Mouse (Mus musculus): ENCODE results near the gene Tiam1. TPM values are rescaled to one million over a fixed set of nuclear protein-coding genes. Genes with fewer than 3 reads are reported as not detected.
A peak's percentile ranks its signal among the peaks of the same experiment; 100 is the strongest.

Tiam1 gene
- polyA plus RNA-seq, 1 experiment from 2014 or later = 21.9 TPM

- H3K4me3 ChIP-seq = no peak overlapping the region
- H3K36me3 ChIP-seq = peaks cover 32% of the 10 kb centered on the region
- no peaks in the 10 kb centered on the region for H3K9me3 ChIP-seq
- no peak overlapping the region for H3K27ac ChIP-seq (replicated peaks)
- H3K27me3 ChIP-seq = no peaks in the 10 kb centered on the region
- H3K4me1 ChIP-seq (replicated peaks) = peaks cover 12% of the 10 kb centered on the region; the same call in 1 of the 2 replicates
- ATAC-seq (ENCODE audit: low read depth) = no peak
- no peak overlapping the region for H3K9ac ChIP-seq
- no peak overlapping the region for H3K4me2 ChIP-seq
- 94% methylated on average over 6 of the region's 6 CpGs for WGBS
Observed at GRCm38 (mm10) chr16:89810398-89810797, 333.2 kb downstream of the Tiam1 start.

GRCm38 (mm10) chr16:89808168-89808567, 335.4 kb downstream of the Tiam1 start:
- Histone ChIP-seq H3K27me3 (no peaks in the 10 kb centered on the region), H3K36me3 (peaks cover 52% of the 10 kb centered on the region), H3K4me3 (no peak overlapping the region), H3K4me1 (replicated peaks) (no peaks in the 10 kb centered on the region), H3K27ac (replicated peaks) (no peak overlapping the region), H3K9ac (no peak overlapping the region), H3K4me2 (no peak overlapping the region), H3K9me3 (no peaks in the 10 kb centered on the region)
- 91% methylated on average over 13 of the region's 13 CpGs for WGBS
- ATAC-seq (ENCODE audit: low read depth) = no peak

GRCm38 (mm10) chr16:89805946-89806345, 337.6 kb downstream of the Tiam1 start:
- Histone ChIP-seq H3K9ac (no peak overlapping the region), H3K36me3 (peaks cover 46% of the 10 kb centered on the region), H3K4me2 (no peak overlapping the region), H3K4me3 (no peak overlapping the region), H3K27ac (replicated peaks) (no peak overlapping the region), H3K4me1 (replicated peaks) (no peaks in the 10 kb centered on the region), H3K27me3 (no peaks in the 10 kb centered on the region), H3K9me3 (no peaks in the 10 kb centered on the region)
- ATAC-seq (ENCODE audit: low read depth) = no peak
- 70% methylated on average over 8 of the region's 8 CpGs for WGBS

- Histone ChIP-seq H3K9ac (no peak overlapping the region; the same call in 1 of the 2 replicates), H3K4me1 (replicated peaks) (no peaks in the 10 kb centered on the region), H3K27me3 (no peaks in the 10 kb centered on the region), H3K36me3 (peaks cover 40% of the 10 kb centered on the region), H3K9me3 (no peaks in the 10 kb centered on the region), H3K4me3 (no peak overlapping the region), H3K4me2 (no peak overlapping the region), H3K27ac (replicated peaks) (no peak overlapping the region)
- no peak for ATAC-seq (ENCODE audit: low read depth)
- 90% methylated on average over 12 of the region's 12 CpGs for WGBS
Observed at GRCm38 (mm10) chr16:89805210-89805609, 338.4 kb downstream of the Tiam1 start.

- Histone ChIP-seq H3K4me1 (replicated peaks) (no peaks in the 10 kb centered on the region), H3K36me3 (peaks cover 46% of the 10 kb centered on the region), H3K4me2 (no peak overlapping the region), H3K27me3 (no peaks in the 10 kb centered on the region), H3K9me3 (no peaks in the 10 kb centered on the region), H3K4me3 (no peak overlapping the region), H3K27ac (replicated peaks) (no peak overlapping the region), H3K9ac (no peak overlapping the region)
- 80% methylated on average over 5 of the region's 5 CpGs for WGBS
- ATAC-seq (ENCODE audit: low read depth) = no peak
Observed at GRCm38 (mm10) chr16:89801493-89801892, 342.1 kb downstream of the Tiam1 start.

GRCm38 (mm10) chr16:89799772-89800171, 343.8 kb downstream of the Tiam1 start:
- no peaks in the 10 kb centered on the region for H3K9me3 ChIP-seq
- 86% methylated on average over 12 of the region's 12 CpGs for WGBS
- no peaks in the 10 kb centered on the region for H3K27me3 ChIP-seq
- no peak overlapping the region for H3K4me3 ChIP-seq
- no peak overlapping the region for H3K27ac ChIP-seq (replicated peaks)
- ATAC-seq (ENCODE audit: low read depth) = no peak
- no peaks in the 10 kb centered on the region for H3K4me1 ChIP-seq (replicated peaks)
- H3K36me3 ChIP-seq = peaks cover 44% of the 10 kb centered on the region
- H3K9ac ChIP-seq = no peak overlapping the region
- no peak overlapping the region for H3K4me2 ChIP-seq

- H3K27me3 ChIP-seq = no peaks in the 10 kb centered on the region
- WGBS = 85% methylated on average over 7 of the region's 7 CpGs
- H3K4me1 ChIP-seq (replicated peaks) = no peaks in the 10 kb centered on the region
- no peak overlapping the region for H3K4me3 ChIP-seq
- peaks cover 54% of the 10 kb centered on the region for H3K36me3 ChIP-seq
- no peak for ATAC-seq (ENCODE audit: low read depth)
- H3K4me2 ChIP-seq = no peak overlapping the region
- H3K9ac ChIP-seq = no peak overlapping the region
- no peaks in the 10 kb centered on the region for H3K9me3 ChIP-seq
- H3K27ac ChIP-seq (replicated peaks) = no peak overlapping the region
Observed at GRCm38 (mm10) chr16:89796566-89796965, 347.0 kb downstream of the Tiam1 start.

- H3K36me3 ChIP-seq = peaks cover 65% of the 10 kb centered on the region
- no peaks in the 10 kb centered on the region for H3K4me1 ChIP-seq (replicated peaks)
- no peak overlapping the region for H3K9ac ChIP-seq
- no peaks in the 10 kb centered on the region for H3K27me3 ChIP-seq
- 85% methylated on average over 9 of the region's 9 CpGs for WGBS
- ATAC-seq (ENCODE audit: low read depth) = no peak
- H3K4me3 ChIP-seq = no peak overlapping the region
- H3K4me2 ChIP-seq = no peak overlapping the region
- H3K9me3 ChIP-seq = no peaks in the 10 kb centered on the region
- H3K27ac ChIP-seq (replicated peaks) = no peak overlapping the region
Observed at GRCm38 (mm10) chr16:89789792-89790434, 353.7 kb downstream of the Tiam1 start.

GRCm38 (mm10) chr16:89785795-89786194, 357.8 kb downstream of the Tiam1 start:
- no peak overlapping the region for H3K4me3 ChIP-seq
- no peak overlapping the region for H3K9ac ChIP-seq
- no peaks in the 10 kb centered on the region for H3K27me3 ChIP-seq
- H3K9me3 ChIP-seq = no peaks in the 10 kb centered on the region
- WGBS = 91% methylated on average over 5 of the region's 5 CpGs
- no peak overlapping the region for H3K4me2 ChIP-seq
- no peak overlapping the region for H3K27ac ChIP-seq (replicated peaks)
- no peak for ATAC-seq (ENCODE audit: low read depth)
- no peaks in the 10 kb centered on the region for H3K4me1 ChIP-seq (replicated peaks)
- H3K36me3 ChIP-seq = peaks cover 36% of the 10 kb centered on the region

GRCm38 (mm10) chr16:89779705-89780104, 363.9 kb downstream of the Tiam1 start:
- 81% methylated on average over 3 of the region's 3 CpGs for WGBS
- Histone ChIP-seq H3K27ac (replicated peaks) (no peak overlapping the region), H3K27me3 (0 out of 2 replicates have a peak, but pooled peaks cover 3% of the 10 kb centered on the region), H3K9ac (no peak overlapping the region), H3K9me3 (no peaks in the 10 kb centered on the region), H3K36me3 (0 out of 2 replicates have a peak, but pooled peaks cover 12% of the 10 kb centered on the region), H3K4me3 (no peak overlapping the region), H3K4me1 (replicated peaks) (no peaks in the 10 kb centered on the region), H3K4me2 (no peak overlapping the region)
- no peak for ATAC-seq (ENCODE audit: low read depth)

- 0 out of 2 replicates have a peak, but pooled peaks cover 4% of the 10 kb centered on the region for H3K4me1 ChIP-seq (replicated peaks)
- WGBS = 78% methylated on average over 2 of the region's 2 CpGs
Observed at GRCm38 (mm10) chr16:89777450-89777849, 366.1 kb downstream of the Tiam1 start.

DNA sequence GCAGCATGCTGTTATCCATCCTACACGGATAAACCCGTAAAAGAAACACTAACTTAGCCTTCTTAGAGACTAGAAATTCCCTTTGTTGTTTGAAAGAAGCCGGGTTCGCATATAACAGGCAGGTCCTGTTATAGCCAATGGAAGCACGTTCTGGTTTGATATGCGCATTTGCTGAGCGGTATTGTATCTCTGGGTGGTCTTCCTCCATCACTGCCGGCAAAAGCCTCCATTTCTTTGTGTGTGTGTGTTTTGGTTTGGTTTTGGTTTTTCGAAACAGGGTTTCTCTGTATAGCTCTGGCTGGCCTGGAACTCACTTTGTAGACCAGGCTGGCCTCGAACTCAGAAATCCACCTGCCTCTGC, 369.0 kb downstream of the Tiam1 start:
- 0 out of 2 replicates have a peak, but pooled peaks cover 3% of the 10 kb centered on the region for H3K27me3 ChIP-seq
- H3K4me1 ChIP-seq (replicated peaks) = 0 out of 2 replicates have a peak, but pooled peaks cover 4% of the 10 kb centered on the region
- peak overlapping the region; percentile 71 for H3K4me2 ChIP-seq
- H3K36me3 ChIP-seq = no peaks in the 10 kb centered on the region
- peak; percentile 1; the same call in 1 of the 2 replicates for ATAC-seq (ENCODE audit: low read depth)
- H3K9ac ChIP-seq = peak overlapping the region; percentile 56
- no peak overlapping the region for H3K27ac ChIP-seq (replicated peaks)
- H3K4me3 ChIP-seq = peak overlapping the region; percentile 37
- peaks cover 12% of the 10 kb centered on the region for H3K9me3 ChIP-seq
- 24% methylated on average over 10 of the region's 10 CpGs for WGBS

More at GRCm38 (mm10) chr16:89777450-89777849, 366.1 kb downstream of the Tiam1 start:
- Histone ChIP-seq H3K36me3 (0 out of 2 replicates have a peak, but pooled peaks cover 4% of the 10 kb centered on the region), H3K4me2 (no peak overlapping the region), H3K27me3 (0 out of 2 replicates have a peak, but pooled peaks cover 3% of the 10 kb centered on the region), H3K9me3 (no peaks in the 10 kb centered on the region), H3K27ac (replicated peaks) (no peak overlapping the region), H3K4me3 (no peak overlapping the region), H3K9ac (no peak overlapping the region)
- no peak for ATAC-seq (ENCODE audit: low read depth)
